Mouse (Mus musculus) limb, embryonic 12.5 days (tissue): Measurements from ENCODE around the gene Mgme1. TPM values are rescaled to one million over a fixed set of nuclear protein-coding genes. Genes with fewer than 3 reads are reported as not detected.

Experiments
- ATAC-seq: fragments of 200-750 bp; cut with Nextera tagmentation; 2 replicates; pipeline ENCODE4 v1.8.0; 2017; ENCODE audit warnings: low read depth, moderate TSS enrichment; ENCODE audit not compliant: insufficient number of reproducible peaks, insufficient read depth, low FRiP score, low TSS enrichment
- H3K27ac ChIP-seq: fragments of 300-500 bp; sonication (generic); 2 replicates; pipeline ENCODE4 v1.5.1; 2016; ENCODE audit warnings: mild to moderate bottlenecking, moderate library complexity
- H3K27me3 ChIP-seq: fragments of 300-500 bp; sonication (generic); 2 replicates; pipeline ENCODE4 v1.6.1; 2016; ENCODE audit warnings: mild to moderate bottlenecking, moderate library complexity
- H3K36me3 ChIP-seq: fragments of 300-500 bp; sonication (generic); 2 replicates; pipeline ENCODE4 v1.6.1; 2016; ENCODE audit warnings: mild to moderate bottlenecking, moderate library complexity
- H3K4me1 ChIP-seq: fragments of 300-500 bp; sonication (generic); replicated peaks from 2 replicates; pipeline ENCODE4 v1.6.1; 2016
- H3K4me2 ChIP-seq: fragments of 300-500 bp; sonication (generic); 2 replicates; pipeline ENCODE4 v1.6.1; 2016; ENCODE audit warnings: mild to moderate bottlenecking, moderate library complexity
- H3K4me3 ChIP-seq: fragments of 300-500 bp; sonication (generic); replicated peaks from 2 replicates; pipeline ENCODE4 v1.5.1; 2016; ENCODE audit warnings: mild to moderate bottlenecking
- H3K9ac ChIP-seq: fragments of 300-500 bp; sonication (generic); replicated peaks from 2 replicates; pipeline ENCODE4 v1.6.1; 2016; ENCODE audit warnings: mild to moderate bottlenecking, moderate library complexity
- H3K9me3 ChIP-seq: fragments of 300-500 bp; sonication (generic); 2 replicates; pipeline ENCODE4 v1.6.1; 2016; ENCODE audit warnings: mild to moderate bottlenecking, moderate library complexity
- WGBS: fragments of 180-500 bp; shearing (Covaris S2); methylation state at CpG from one replicate; pipeline ENCODE4 v1.1.7; 2016; 5-methylcytosine and 5-hydroxymethylcytosine counted together
- polyA plus RNA-seq: library from polyadenylated mRNA; unstranded; fragments of >200 nt; fragmentation: Nextera tagmentation; extraction: Ambion mirVana; gene quantifications from 2 replicates; pipeline ENCODE4 v1.2.1, GENCODE M21; 2016

Mgme1 gene
- polyA plus RNA-seq, 1 experiment from 2014 or later = 21.7 TPM

- Histone ChIP-seq H3K27ac (no peak overlapping the region), H3K36me3 (peaks cover 37% of the 10 kb centered on the region)
These were observed 10.1 kb downstream of the Mgme1 start for GRCm38 (mm10) chr2:144280568-144280967.

GRCm38 (mm10) chr2:144281417-144281816 lies 11.0 kb downstream of the Mgme1 start:
- no peaks in the 10 kb centered on the region for H3K9me3 ChIP-seq
- H3K4me3 ChIP-seq = no peak overlapping the region
- H3K27ac ChIP-seq = no peak overlapping the region
- H3K9ac ChIP-seq = no peak overlapping the region
- no peaks in the 10 kb centered on the region for H3K27me3 ChIP-seq
- H3K4me1 ChIP-seq = peaks cover 3% of the 10 kb centered on the region; the same call in 1 of the 2 replicates
- H3K4me2 ChIP-seq = no peak overlapping the region
- WGBS = 52% methylated on average over 3 of the region's 3 CpGs
- peaks cover 34% of the 10 kb centered on the region for H3K36me3 ChIP-seq
- ATAC-seq = no peak; the same call in 1 of the 2 replicates

More at GRCm38 (mm10) chr2:144280568-144280967, 10.1 kb downstream of the Mgme1 start:
- Histone ChIP-seq H3K4me2 (no peak overlapping the region), H3K9ac (no peak overlapping the region), H3K4me1 (peaks cover 3% of the 10 kb centered on the region; the same call in 1 of the 2 replicates), H3K27me3 (no peaks in the 10 kb centered on the region), H3K4me3 (no peak overlapping the region), H3K9me3 (no peaks in the 10 kb centered on the region)
- 73% methylated on average over 3 of the region's 3 CpGs for WGBS
- no peak for ATAC-seq

DNA sequence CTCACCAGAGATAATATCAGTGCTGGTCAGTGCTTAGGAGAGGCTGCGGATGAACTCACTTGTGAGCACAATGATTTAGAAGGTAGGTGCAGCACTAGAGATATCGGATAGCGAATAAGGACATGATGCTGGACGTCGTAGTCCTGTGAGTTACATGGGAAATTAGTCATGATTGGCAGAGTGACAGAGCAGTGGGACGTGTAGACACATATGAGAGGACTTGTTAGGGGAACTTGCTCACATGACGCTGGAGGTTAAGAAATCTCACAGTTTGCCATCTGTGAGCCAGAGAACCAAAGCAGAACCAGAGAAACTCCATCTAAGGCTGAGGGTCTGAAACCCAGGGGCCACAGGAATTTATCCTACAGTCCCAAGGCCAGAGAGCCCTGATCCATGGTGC lies 19.9 kb downstream of the Mgme1 start:
- H3K4me1 ChIP-seq = no peaks in the 10 kb centered on the region
- no peaks in the 10 kb centered on the region for H3K36me3 ChIP-seq
- H3K27me3 ChIP-seq = no peaks in the 10 kb centered on the region
- no peaks in the 10 kb centered on the region for H3K9me3 ChIP-seq
- H3K9ac ChIP-seq = no peak overlapping the region
- H3K4me2 ChIP-seq = no peak overlapping the region
- WGBS = 87% methylated on average over 7 of the region's 7 CpGs
- no peak for ATAC-seq
- H3K4me3 ChIP-seq = no peak overlapping the region
- H3K27ac ChIP-seq = no peak overlapping the region

- Histone ChIP-seq H3K9ac (no peak overlapping the region), H3K36me3 (no peaks in the 10 kb centered on the region)
These were observed 21.3 kb downstream of the Mgme1 start for GRCm38 (mm10) chr2:144291600-144292305.

DNA sequence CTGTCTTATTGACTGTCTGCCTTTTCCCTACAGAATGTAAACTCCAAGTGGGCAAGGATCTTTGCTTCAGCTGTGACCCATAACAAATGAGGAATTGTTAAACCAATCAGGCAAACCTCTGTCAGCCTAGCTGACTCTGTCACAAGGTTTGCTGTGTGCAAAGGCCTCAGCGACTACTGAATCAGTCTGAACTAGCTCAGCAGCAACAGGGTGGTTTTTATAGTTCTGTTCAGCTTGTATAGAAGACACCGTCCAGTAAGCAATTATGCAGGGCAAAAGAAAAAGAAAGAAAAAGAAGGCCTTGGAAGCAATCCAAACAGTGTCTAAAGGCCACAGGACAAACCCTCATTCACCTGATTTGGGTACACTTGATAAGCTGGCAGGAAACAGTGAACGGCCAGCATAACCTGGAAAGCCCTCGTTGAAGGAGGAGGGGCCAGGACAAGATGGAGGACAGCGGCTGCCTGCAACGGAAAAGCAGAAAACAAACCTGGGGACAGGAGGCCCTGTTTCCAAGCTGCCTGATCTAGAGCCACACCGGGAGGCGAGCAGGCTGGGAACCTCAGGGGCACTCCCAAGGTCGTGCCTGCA lies 24.8 kb downstream of the Mgme1 start:
- H3K9me3 ChIP-seq = no peaks in the 10 kb centered on the region
- WGBS = 71% methylated on average over 9 of the region's 9 CpGs
- no peak overlapping the region for H3K4me2 ChIP-seq

More at GRCm38 (mm10) chr2:144291600-144292305, 21.3 kb downstream of the Mgme1 start:
- WGBS = 87% methylated on average over 11 of the region's 11 CpGs
- H3K9me3 ChIP-seq = no peaks in the 10 kb centered on the region
- H3K27me3 ChIP-seq = no peaks in the 10 kb centered on the region
- no peak overlapping the region for H3K27ac ChIP-seq
- no peak overlapping the region for H3K4me2 ChIP-seq
- H3K4me1 ChIP-seq = no peaks in the 10 kb centered on the region
- ATAC-seq = no peak
- H3K4me3 ChIP-seq = no peak overlapping the region

GRCm38 (mm10) chr2:144299749-144300669 lies 29.5 kb downstream of the Mgme1 start:
- Histone ChIP-seq H3K9me3 (no peaks in the 10 kb centered on the region), H3K4me3 (no peak overlapping the region), H3K27me3 (no peaks in the 10 kb centered on the region), H3K4me2 (no peak overlapping the region), H3K9ac (no peak overlapping the region), H3K4me1 (no peaks in the 10 kb centered on the region), H3K36me3 (no peaks in the 10 kb centered on the region), H3K27ac (no peak overlapping the region)
- 78% methylated on average over 9 of the region's 9 CpGs for WGBS
- no peak for ATAC-seq

More for the DNA sequence above, 24.8 kb downstream of the Mgme1 start:
- Histone ChIP-seq H3K36me3 (no peaks in the 10 kb centered on the region), H3K27ac (no peak overlapping the region), H3K9ac (no peak overlapping the region), H3K27me3 (no peaks in the 10 kb centered on the region), H3K4me3 (no peak overlapping the region), H3K4me1 (no peaks in the 10 kb centered on the region)
- no peak for ATAC-seq

- no peak overlapping the region for H3K4me2 ChIP-seq
- H3K36me3 ChIP-seq = no peaks in the 10 kb centered on the region
- no peak for ATAC-seq
- WGBS = 91% methylated on average over 11 of the region's 11 CpGs
- H3K27ac ChIP-seq = no peak overlapping the region
- no peaks in the 10 kb centered on the region for H3K9me3 ChIP-seq
- no peak overlapping the region for H3K9ac ChIP-seq
- no peaks in the 10 kb centered on the region for H3K27me3 ChIP-seq
- H3K4me1 ChIP-seq = no peaks in the 10 kb centered on the region
- no peak overlapping the region for H3K4me3 ChIP-seq
These were observed 30.6 kb downstream of the Mgme1 start for GRCm38 (mm10) chr2:144301101-144301500.

- no peak overlapping the region for H3K4me3 ChIP-seq
- H3K4me2 ChIP-seq = no peak overlapping the region
- no peak for ATAC-seq
- no peak overlapping the region for H3K27ac ChIP-seq
- no peaks in the 10 kb centered on the region for H3K9me3 ChIP-seq
- 51% methylated on average over 18 of the region's 18 CpGs for WGBS
- no peak overlapping the region for H3K9ac ChIP-seq
- no peaks in the 10 kb centered on the region for H3K27me3 ChIP-seq
- H3K4me1 ChIP-seq = peaks cover 4% of the 10 kb centered on the region; the same call in 1 of the 2 replicates
- H3K36me3 ChIP-seq = no peaks in the 10 kb centered on the region
These were observed 35.3 kb downstream of the Mgme1 start for GRCm38 (mm10) chr2:144305721-144306294.

DNA sequence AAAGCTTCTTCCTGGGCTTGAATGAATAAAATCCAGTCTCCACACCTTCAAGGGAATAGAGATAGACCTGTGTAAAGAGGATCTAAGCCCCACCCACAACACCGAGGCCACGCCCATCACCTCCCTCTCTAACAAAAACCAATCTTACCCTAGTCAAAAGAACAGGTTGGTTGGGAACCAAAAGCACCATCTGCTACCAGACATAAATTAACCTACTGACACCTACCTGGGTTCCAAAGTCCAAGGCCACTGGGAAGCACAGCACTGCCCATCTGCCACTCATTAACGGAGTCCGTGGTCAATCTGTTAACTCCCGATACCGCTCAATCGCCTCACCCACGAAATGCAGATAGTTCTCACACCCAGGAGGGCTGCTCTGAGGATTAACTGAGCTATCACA lies 38.1 kb downstream of the Mgme1 start:
- H3K4me2 ChIP-seq = no peak overlapping the region
- no peak overlapping the region for H3K4me3 ChIP-seq
- no peaks in the 10 kb centered on the region for H3K36me3 ChIP-seq
- H3K4me1 ChIP-seq = peaks cover 4% of the 10 kb centered on the region; the same call in 1 of the 2 replicates
- no peak overlapping the region for H3K9ac ChIP-seq
- H3K27ac ChIP-seq = no peak overlapping the region
- WGBS = 64% methylated on average over 8 of the region's 8 CpGs
- no peak for ATAC-seq
- H3K9me3 ChIP-seq = no peaks in the 10 kb centered on the region
- H3K27me3 ChIP-seq = no peaks in the 10 kb centered on the region

DNA sequence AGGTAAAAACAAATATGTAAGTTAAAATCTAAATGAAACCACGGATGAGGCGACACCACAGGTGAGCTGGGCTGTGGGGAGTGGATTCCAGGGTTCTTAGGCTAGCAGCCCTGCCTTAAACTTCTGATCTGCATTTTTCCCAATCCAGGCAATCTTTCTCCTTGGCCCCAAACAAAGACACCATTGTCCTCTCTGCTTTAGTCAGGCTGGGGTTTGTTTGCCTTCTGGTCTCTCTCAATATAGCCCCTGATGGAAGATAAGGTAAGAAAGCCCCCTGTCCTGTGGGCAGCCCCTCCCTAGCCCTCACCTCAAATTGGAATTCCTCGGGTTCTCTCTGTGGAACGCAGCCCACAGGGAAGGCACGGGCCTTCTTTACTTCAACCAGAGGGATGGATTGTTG lies 39.8 kb downstream of the Mgme1 start:
- no peak for ATAC-seq
- WGBS = 54% methylated on average over 5 of the region's 5 CpGs
- Histone ChIP-seq H3K4me2 (no peak overlapping the region), H3K9me3 (no peaks in the 10 kb centered on the region), H3K4me3 (no peak overlapping the region), H3K36me3 (no peaks in the 10 kb centered on the region), H3K4me1 (peaks cover 4% of the 10 kb centered on the region; the same call in 1 of the 2 replicates), H3K27ac (no peak overlapping the region), H3K9ac (no peak overlapping the region), H3K27me3 (no peaks in the 10 kb centered on the region)

GRCm38 (mm10) chr2:144311372-144311771 lies 40.9 kb downstream of the Mgme1 start:
- H3K4me1 ChIP-seq = peaks cover 4% of the 10 kb centered on the region; the same call in 1 of the 2 replicates
- no peak overlapping the region for H3K27ac ChIP-seq
- no peaks in the 10 kb centered on the region for H3K27me3 ChIP-seq
- no peak overlapping the region for H3K4me2 ChIP-seq
- no peak overlapping the region for H3K9ac ChIP-seq
- H3K9me3 ChIP-seq = no peaks in the 10 kb centered on the region
- 80% methylated on average over 2 of the region's 2 CpGs for WGBS
- no peak for ATAC-seq
- no peak overlapping the region for H3K4me3 ChIP-seq
- H3K36me3 ChIP-seq = no peaks in the 10 kb centered on the region
